Mouse (Mus musculus): Measurements from ENCODE around the gene F5. TPM values are rescaled to one million over a fixed set of nuclear protein-coding genes. Genes with fewer than 3 reads are reported as not detected.

The F5 gene
- total RNA-seq, 2 experiments from 2014 or later, result 0.57 to 0.68 TPM

DNA sequence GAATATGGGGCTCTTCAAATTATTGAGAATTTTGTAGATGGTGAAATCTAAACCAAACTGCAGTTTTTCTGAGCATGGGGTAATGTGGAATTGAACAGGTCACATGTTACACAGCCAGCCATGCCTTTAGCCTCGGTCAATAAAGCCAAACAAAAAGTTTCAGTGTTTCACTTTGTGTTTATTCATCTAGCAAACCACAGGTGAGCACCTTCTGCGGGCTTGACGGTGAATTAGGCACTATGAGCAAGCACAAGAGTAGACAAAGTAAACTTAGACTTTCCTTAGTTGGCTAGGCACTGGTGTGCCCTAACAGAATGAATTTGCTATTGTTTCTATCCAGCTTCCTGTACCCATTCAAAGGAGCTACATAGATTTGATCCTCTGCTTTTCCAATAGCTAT is 3.3 kb downstream of the F5 start:
- no peak for DNase-seq (ENCODE audit: extremely low spot score in 1 of 2, low spot score in 1 of 2)

DNA sequence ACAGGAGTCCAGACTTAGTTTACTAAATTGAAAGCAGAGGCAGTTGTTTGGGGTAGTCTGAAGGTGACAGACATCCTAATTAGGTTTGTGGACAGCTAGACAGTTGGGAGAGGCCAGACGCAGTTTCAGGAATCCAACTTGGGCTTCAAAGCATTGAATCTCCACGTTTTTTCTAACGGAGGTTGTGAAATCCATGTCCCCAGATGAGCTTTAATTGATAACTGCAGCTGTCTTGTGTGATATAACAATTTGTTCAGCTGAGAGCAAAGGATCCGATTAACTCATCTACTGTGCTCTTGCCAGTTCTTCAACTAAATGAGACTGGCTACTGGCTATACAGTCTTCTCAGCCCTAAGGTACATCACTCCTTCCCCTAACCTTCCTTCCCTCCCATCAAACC is 6.9 kb downstream of the F5 start:
- no peak for DNase-seq (ENCODE audit: extremely low spot score in 1 of 2, low spot score in 1 of 2)

DNA sequence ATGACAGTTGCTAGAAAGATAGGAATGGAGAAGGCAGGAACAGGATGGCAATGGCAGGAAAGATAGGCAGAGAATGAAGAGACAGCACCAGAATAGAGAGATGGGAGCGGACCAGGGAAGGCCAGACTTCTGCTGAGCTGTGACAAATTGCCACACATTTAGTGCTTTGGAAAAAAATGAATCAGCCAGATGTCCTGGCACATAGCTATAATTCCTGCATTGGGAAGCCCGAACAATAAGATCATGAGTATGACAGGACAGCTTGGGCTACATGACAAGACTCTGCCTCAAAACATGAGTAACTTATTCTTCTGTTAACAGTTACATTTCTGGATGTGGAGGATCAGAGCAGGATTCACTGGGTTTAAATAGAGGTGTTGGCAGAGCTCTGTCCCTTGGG is 8.1 kb downstream of the F5 start:
- no peak for DNase-seq (ENCODE audit: extremely low spot score in 1 of 2, low spot score in 1 of 2)

DNA sequence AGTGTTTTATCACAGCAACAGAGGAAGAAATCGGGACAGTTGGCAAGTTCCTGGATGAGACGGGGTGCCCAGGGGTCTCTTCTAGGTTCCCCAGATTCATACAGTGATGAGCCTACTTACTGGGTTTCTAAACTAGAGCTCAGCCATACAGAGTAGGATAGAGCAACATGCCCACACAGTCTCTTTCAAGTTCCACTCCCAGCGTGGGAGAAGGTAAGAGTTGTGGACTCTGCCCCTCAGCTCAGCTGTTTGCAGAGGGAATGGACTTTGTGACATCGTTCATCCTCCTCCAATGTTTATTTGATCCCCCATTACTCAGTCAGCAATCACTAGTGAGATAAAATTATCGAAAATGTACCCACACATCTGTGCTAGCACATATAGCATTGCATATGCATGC is 11.1 kb downstream of the F5 start:
- no peak for DNase-seq (ENCODE audit: extremely low spot score in 1 of 2, low spot score in 1 of 2)

DNA sequence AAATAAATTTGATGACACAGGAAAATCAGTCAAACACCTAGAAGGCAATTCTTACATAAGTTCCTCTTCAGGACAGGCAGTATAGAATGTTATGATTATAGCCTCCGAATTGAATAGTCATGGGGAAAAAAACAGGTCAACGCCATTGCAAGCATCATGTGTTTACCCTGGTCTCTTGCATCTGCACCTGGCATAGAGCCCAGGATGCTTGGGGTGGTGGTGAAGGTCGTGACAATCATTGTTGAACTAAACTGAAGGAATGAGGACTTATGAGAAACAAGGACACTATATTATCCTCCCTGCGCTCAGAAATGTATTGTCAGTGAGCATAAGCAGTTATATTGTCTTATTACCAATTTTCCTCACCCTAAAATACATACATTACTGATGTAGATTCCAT is 17.2 kb downstream of the F5 start:
- DNase-seq (ENCODE audit: extremely low spot score in 1 of 2, low spot score in 1 of 2), result no peak

- no peak for DNase-seq (ENCODE audit: extremely low spot score in 1 of 2, low spot score in 1 of 2)
These were observed 18.8 kb downstream of the F5 start for GRCm38 (mm10) chr1:164170434-164170833.

- DNase-seq (ENCODE audit: extremely low spot score in 1 of 2, low spot score in 1 of 2), result no peak
These were observed 21.5 kb downstream of the F5 start for GRCm38 (mm10) chr1:164173145-164173544.

DNA sequence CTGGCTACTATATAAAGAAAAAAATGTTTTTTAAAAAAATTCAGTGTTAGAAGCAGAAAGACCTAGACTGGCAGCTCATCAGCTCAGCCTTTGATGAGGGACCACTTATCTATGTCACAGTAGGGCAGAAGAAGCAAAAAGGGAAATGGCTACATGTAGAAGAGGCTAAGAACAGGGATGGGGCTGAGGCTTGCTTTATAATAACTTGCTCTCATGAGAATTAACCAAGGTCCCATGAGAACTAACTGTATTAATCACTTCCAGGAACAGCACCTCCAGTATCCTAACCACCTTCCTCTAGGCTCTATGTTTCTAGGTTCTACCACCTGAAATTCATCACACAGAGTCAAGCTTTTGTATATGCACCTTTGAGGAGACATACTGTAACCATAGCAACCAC is 25.2 kb downstream of the F5 start:
- DNase-seq (ENCODE audit: extremely low spot score in 1 of 2, low spot score in 1 of 2), result no peak

DNA sequence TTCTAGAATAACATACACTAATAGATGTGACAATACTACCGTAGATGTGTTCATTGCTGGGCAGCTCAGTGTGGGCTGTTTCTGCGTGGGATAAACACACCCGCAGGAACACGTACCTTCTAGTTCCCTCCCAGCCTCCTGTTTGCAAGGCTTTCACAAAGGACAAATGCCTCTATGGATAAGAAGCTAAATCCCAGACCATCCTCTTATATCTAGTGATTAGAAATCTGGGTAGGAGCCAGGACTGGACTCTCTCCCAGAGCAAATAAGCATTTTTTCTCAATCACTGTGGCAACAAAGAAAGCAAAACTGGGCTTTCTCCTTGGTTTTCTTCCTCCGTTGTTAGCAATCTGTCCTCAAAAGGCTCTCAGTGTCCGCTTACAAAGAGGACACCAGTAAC is 26.8 kb downstream of the F5 start:
- no peak for DNase-seq (ENCODE audit: extremely low spot score in 1 of 2, low spot score in 1 of 2)

GRCm38 (mm10) chr1:164184142-164184870 is 32.7 kb downstream of the F5 start:
- DNase-seq (ENCODE audit: extremely low spot score in 1 of 2, low spot score in 1 of 2), result peak; percentile 44 to 83

GRCm38 (mm10) chr1:164184871-164185223 is 33.2 kb downstream of the F5 start:
- no peak for DNase-seq (ENCODE audit: extremely low spot score in 1 of 2, low spot score in 1 of 2)

- no peak for DNase-seq (ENCODE audit: extremely low spot score in 1 of 2, low spot score in 1 of 2)
These were observed 33.7 kb downstream of the F5 start for GRCm38 (mm10) chr1:164185316-164185715.

DNA sequence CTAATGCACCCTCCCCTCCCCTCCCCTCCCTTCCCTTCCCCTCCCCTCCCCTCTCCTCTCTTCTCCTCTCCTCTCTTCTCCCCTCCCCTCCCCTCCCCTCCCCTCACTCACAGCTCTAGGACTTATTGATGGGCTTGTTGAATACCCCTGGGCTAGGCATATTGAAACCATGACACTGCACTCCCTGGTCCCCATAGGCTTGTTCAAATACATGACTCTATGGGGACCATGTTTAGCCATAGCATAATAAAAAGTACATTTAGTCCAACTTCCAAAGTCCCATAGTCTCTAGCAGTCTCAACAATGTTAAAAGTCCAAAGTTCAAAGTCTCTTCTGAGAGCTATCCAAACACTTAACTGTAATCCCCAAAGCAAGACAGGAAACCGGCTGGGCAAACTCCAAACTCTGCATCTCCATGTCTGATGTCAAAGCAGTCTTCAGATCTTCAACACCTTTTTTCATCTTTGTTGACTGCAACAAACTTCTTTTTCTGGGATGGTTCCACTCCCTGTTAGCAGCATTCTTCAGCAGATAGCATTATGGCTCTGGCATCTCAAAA is 35.4 kb downstream of the F5 start:
- DNase-seq (ENCODE audit: extremely low spot score in 1 of 2, low spot score in 1 of 2), result no peak

DNA sequence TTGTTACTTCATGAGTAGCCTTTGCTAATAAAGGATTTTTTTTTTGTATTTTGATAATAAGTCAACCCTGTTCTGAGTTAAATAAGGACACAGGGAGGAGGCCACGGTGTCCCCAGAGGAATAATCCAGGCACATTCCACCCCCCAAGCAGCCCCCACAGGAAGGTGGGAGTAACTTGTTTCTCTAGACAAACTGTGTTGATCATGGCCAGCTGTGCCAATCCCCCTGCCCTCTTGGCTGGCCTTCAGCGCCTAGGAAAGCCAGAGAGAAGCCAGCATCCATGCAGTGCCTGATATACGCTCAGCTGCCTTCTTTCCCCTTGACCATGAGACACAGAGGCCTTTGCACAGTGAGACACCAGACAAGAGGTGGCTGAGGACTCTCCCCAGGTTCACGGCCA is 47.9 kb downstream of the F5 start:
- no peak for DNase-seq (ENCODE audit: extremely low spot score in 1 of 2, low spot score in 1 of 2)

GRCm38 (mm10) chr1:164208437-164208836 is 56.8 kb downstream of the F5 start:
- no peak for DNase-seq (ENCODE audit: extremely low spot score in 1 of 2, low spot score in 1 of 2)

DNA sequence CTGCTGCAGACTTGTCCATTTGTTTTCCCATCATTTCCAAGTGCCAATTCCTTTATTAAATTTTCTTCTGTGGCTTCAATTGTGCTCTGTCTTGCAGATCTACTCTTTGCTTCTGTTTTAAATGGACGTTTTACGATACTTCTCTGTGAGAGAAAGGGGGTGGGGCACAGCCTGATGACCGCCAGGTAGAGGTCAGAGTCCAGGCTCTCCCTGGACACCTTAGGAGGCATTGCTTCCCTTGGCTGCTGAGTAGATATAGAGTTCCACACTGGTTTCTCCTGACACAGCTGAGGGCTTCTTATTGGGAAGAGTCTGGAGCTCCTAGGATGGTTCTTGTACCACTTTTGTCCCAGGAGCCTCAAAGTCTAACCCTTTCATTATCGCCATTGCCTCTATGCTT is 59.3 kb downstream of the F5 start:
- no peak for DNase-seq (ENCODE audit: extremely low spot score in 1 of 2, low spot score in 1 of 2)

- no peak for DNase-seq (ENCODE audit: extremely low spot score in 1 of 2, low spot score in 1 of 2)
These were observed 61.0 kb downstream of the F5 start for GRCm38 (mm10) chr1:164212686-164213085.

- no peak for DNase-seq (ENCODE audit: extremely low spot score in 1 of 2, low spot score in 1 of 2)
These were observed 62.6 kb downstream of the F5 start for GRCm38 (mm10) chr1:164214190-164214589.

- DNase-seq (ENCODE audit: extremely low spot score in 1 of 2, low spot score in 1 of 2), result no peak
These were observed 63.5 kb downstream of the F5 start for GRCm38 (mm10) chr1:164215097-164215496.

- no peak for DNase-seq (ENCODE audit: extremely low spot score in 1 of 2, low spot score in 1 of 2)
These were observed 63.9 kb downstream of the F5 start for GRCm38 (mm10) chr1:164215540-164215939.

DNA sequence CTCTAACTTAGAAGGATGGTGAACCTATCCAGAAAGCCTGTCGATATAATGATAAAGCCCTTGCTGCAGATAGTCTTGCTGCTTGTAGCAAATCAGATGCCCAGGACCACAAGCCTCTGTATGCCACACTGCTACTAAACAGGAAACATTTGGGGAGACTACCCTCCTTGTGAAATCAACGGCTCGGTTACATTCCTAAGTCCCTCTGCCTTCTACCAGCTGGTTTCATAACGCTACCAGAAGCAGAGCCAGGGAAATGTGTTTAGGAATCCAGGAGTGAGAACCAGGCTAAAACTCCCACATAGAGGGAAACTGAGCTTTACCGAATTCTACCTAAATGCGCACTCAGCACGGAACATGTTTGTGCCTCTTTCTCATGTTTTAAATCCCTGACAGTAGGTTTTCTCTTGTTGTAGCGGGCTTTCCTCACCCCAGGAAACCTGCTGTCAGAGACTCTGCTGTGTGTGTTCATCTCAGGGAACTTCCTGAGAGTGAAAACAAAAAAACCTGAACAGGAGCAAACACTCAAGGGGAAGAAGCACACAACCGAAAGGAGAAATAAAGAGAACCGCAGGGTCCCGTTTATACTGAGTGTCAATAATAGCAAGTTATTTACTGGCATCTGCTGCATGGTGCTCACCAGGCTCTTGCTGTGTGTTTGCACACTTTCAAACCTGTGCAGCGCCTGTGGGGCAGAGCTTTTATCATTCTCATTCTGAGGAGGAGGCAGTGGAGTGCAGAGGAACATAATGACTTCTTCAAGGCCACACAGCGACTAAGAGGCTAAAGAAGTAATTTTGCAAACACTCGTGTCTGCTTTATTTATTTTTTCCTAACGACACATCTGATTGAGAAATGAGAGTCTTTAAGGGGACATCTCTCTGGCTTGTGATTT is 66.4 kb downstream of the F5 start:
- no peak for DNase-seq (ENCODE audit: extremely low spot score in 1 of 2, low spot score in 1 of 2)

DNA sequence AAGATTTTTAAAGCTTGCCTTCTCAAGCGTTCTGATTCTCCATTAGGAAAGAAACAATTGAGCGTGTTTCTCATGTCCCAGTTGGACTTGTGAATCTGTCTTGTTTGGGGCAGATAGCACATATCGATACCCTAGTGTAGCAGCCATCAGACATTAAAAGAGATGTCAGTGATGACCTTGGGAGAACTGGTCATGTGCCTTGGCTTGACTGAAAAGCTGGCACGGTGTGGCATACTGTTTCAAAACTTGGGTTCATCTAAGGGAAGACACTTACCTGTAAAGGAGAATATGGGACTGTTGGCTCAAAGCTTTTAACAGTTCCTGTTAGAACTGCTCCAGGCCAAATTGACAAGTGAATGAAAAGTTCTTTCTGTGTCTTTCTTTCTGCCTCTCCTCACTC is 68.6 kb downstream of the F5 start:
- DNase-seq (ENCODE audit: extremely low spot score in 1 of 2, low spot score in 1 of 2), result no peak
